Mouse (Mus musculus): ENCODE results near the gene Gfod1. TPM values are rescaled to one million over a fixed set of nuclear protein-coding genes. Genes with fewer than 3 reads are reported as not detected.

Gfod1 gene
- polyA plus RNA-seq, 1 experiment from 2014 or later: 0.15 TPM

DNA sequence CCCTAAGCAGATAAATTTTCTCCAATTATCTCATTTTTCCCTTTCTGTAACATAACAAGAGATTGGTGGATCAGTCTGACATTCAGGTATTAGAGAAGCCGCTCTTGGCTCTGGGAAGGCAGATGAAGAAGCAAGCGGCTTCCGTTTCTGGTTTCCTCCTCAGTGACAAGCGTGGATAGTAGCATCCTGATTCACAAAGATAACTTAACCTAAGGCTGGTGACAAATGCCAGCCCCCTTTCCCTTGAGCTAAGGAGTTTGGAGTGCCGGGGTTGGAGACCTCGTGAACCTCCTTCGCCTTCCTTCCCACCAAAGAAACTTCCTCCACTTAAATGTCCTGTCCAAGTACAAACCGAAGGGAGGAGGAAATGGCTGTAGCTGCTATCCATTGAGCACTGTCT lies 86.9 kb downstream of the Gfod1 start:
- H3K27ac ChIP-seq: no peak overlapping the region
- H3K9ac ChIP-seq: no peak overlapping the region
- no peak for DNase-seq
- 17% methylated on average over 8 of the region's 8 CpGs for WGBS (ENCODE audit: insufficient replicate concordance)
- no peak overlapping the region for H3K4me3 ChIP-seq (replicated peaks)
- no peaks in the 10 kb centered on the region for H3K36me3 ChIP-seq
- H3K4me2 ChIP-seq: no peak overlapping the region
- peaks cover 34% of the 10 kb centered on the region for H3K4me1 ChIP-seq (replicated peaks)
- no peaks in the 10 kb centered on the region for H3K9me3 ChIP-seq (replicated peaks)
- peaks cover 55% of the 10 kb centered on the region for H3K27me3 ChIP-seq
- no peak for ATAC-seq (ENCODE audit: low read depth)

DNA sequence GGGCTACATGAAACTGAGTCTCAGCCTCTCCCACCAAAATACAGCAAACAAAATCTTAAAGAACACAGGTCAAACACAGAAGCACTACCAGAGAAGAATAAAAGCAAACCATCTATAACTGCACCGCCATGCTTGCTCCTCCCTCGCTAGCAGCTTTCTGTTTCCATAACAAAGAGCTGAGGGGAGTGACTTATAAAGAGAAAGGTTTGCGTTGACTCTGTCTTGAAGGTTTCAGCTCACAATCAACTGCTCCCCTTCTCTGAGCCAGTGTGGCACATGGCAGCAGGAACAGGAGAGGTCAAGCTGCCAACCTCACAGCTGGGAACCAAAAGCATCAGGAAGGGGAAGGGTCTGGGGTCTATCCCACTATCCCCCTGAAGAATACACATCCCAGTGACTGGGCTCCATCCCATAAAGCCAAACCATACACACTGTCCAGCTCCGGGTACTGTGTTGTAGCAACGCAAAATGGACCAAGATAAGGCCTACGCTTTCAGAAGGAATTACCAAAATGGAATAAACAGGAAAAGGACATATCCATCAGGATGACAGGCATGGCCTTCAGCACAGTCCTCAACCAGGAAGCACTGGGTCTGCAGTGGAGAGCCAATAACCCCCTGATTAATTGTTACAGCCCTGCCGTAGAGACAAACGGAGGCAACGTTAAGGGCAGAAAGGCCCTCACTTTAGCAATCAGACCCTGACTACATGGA lies 87.8 kb downstream of the Gfod1 start:
- 43% methylated on average over 9 of the region's 9 CpGs for WGBS (ENCODE audit: insufficient replicate concordance)
- H3K9ac ChIP-seq: no peak overlapping the region
- no peaks in the 10 kb centered on the region for H3K36me3 ChIP-seq
- H3K9me3 ChIP-seq (replicated peaks): no peaks in the 10 kb centered on the region
- no peak overlapping the region for H3K4me3 ChIP-seq (replicated peaks)
- ATAC-seq (ENCODE audit: low read depth): no peak
- no peak for DNase-seq
- no peak overlapping the region for H3K4me2 ChIP-seq
- H3K4me1 ChIP-seq (replicated peaks): peaks cover 39% of the 10 kb centered on the region
- peaks cover 55% of the 10 kb centered on the region for H3K27me3 ChIP-seq
- H3K27ac ChIP-seq: peak overlapping the region; percentile 20

DNA sequence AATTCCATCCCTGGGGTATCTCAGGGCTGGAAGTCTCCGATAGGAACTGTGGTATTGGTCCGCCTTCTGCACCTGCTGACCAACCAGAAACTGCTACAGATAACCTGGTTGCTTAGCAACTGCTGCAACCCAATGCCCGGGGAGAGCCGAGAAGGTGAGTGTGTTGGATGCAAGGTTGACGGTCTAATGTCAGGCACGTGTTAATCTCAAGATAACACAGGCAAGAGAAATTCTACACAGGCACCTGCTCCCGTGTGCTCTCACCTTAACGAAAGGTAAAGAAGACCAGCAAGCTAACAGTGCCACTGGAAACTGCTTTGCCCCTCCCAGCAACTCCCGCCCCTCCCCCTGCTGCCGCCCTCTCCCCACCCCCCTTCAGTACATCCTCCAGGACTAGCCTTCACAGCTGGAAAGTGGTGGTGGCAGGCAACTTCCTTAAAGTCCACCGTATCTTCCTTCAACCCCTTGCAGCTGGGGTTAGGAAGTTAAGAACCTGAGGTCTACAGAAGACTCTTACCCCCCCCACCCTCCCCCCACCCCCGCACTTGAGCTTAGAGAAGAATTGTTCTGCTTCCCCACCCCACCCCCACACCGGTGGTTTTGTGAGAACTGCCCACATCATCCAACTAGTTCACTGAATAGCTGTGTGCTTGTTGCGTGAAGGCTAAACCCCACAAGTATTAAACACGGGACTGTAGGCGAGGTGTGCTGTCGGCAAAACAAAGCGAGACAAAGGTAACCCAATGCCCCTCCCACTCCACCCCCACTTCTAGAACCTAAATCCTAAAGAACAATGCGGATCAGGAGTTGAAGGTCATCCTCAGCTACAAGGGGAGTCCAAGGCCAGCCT lies 88.6 kb downstream of the Gfod1 start:
- Histone ChIP-seq H3K4me2 (peak overlapping the region; percentile 0; the same call in 1 of the 2 replicates), H3K9ac (no peak overlapping the region), H3K9me3 (replicated peaks) (no peaks in the 10 kb centered on the region), H3K27ac (peak overlapping the region; percentile 20), H3K4me1 (replicated peaks) (peaks cover 39% of the 10 kb centered on the region), H3K36me3 (no peaks in the 10 kb centered on the region), H3K4me3 (replicated peaks) (no peak overlapping the region), H3K27me3 (peaks cover 59% of the 10 kb centered on the region)
- 6% methylated on average over 19 of the region's 19 CpGs for WGBS (ENCODE audit: insufficient replicate concordance)
- DNase-seq (no peak), ATAC-seq (ENCODE audit: low read depth) (peak; percentile 32)

DNA sequence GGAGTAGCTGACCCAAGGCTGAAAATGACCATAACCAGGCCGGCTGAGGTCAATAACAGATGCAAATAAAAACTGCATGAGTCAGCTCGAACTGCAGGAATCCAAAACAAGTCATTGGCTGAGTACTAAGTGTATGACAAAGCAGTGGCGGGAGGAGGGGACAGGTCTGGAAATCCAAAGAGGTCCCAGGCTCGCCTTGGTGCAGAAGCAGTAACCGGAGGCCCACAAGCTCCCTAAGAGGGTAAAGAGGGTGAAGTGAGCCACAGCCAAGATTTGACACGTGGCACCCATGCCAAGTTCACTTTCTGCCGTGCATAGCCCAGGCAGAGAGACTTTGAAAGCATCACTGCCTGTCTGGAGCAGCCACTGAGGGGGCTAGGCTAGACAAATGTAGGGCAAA lies 91.6 kb downstream of the Gfod1 start:
- peaks cover 51% of the 10 kb centered on the region for H3K27me3 ChIP-seq
- no peak overlapping the region for H3K4me3 ChIP-seq (replicated peaks)
- no peaks in the 10 kb centered on the region for H3K36me3 ChIP-seq
- H3K9ac ChIP-seq: no peak overlapping the region
- no peaks in the 10 kb centered on the region for H3K9me3 ChIP-seq (replicated peaks)
- DNase-seq: no peak
- ATAC-seq (ENCODE audit: low read depth): no peak
- H3K4me2 ChIP-seq: no peak overlapping the region
- H3K27ac ChIP-seq: peak overlapping the region; percentile 13; the same call in 1 of the 2 replicates
- peaks cover 39% of the 10 kb centered on the region for H3K4me1 ChIP-seq (replicated peaks)
- 40% methylated on average over 7 of the region's 7 CpGs for WGBS (ENCODE audit: insufficient replicate concordance)

DNA sequence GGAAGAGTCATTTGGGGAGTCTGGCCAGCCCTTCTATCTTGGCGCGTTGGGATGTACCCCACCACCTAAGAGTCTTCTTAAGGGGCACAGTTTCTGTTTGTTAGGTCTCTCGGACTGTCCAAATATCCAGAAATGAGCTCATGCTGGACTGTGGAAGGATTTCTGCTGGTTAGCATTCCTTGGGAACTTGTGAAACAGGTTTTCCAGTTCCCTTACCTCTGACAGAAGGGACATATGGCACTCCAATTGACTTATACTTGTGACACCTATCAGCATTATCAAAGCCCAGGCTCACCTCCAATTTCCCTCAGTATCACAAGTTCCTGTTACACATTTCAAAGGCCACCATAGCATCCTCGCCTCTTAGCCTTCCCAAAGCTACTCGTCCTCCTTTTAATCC lies 93.0 kb downstream of the Gfod1 start:
- Histone ChIP-seq H3K27me3 (peaks cover 37% of the 10 kb centered on the region), H3K9ac (no peak overlapping the region), H3K9me3 (replicated peaks) (no peaks in the 10 kb centered on the region), H3K4me2 (no peak overlapping the region), H3K27ac (no peak overlapping the region), H3K4me1 (replicated peaks) (peaks cover 36% of the 10 kb centered on the region), H3K4me3 (replicated peaks) (no peak overlapping the region), H3K36me3 (no peaks in the 10 kb centered on the region)
- WGBS (ENCODE audit: insufficient replicate concordance): 60% methylated on average over 5 of the region's 5 CpGs
- no peak for DNase-seq
- ATAC-seq (ENCODE audit: low read depth): no peak

DNA sequence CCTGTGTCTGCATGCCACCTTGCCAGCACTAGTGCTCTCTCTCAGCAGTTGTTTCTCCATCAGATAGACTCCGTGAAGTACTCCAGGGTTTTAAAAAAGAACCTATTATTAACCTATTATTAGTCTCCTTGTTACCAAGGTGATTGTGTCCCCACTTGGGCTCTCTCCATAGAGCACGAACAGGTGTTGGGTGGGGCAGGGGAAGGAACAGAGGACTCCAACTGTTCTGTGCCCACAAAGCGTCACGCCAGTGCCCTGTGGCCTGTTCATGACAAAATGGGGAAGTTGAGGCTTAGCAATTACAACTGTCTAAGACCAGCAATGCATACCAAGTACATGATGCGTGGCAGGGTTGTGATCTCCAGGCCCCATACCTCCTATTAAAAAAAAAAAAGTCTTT lies 94.4 kb downstream of the Gfod1 start:
- no peak overlapping the region for H3K9ac ChIP-seq
- 35% methylated on average over 5 of the region's 5 CpGs for WGBS (ENCODE audit: insufficient replicate concordance)
- DNase-seq: no peak
- H3K36me3 ChIP-seq: no peaks in the 10 kb centered on the region
- H3K27ac ChIP-seq: peak overlapping the region; percentile 11; the same call in 1 of the 2 replicates
- ATAC-seq (ENCODE audit: low read depth): 0 out of 2 replicates have a peak, but pooled peaks have one; percentile 28
- H3K4me1 ChIP-seq (replicated peaks): peaks cover 27% of the 10 kb centered on the region
- no peaks in the 10 kb centered on the region for H3K9me3 ChIP-seq (replicated peaks)
- peaks cover 26% of the 10 kb centered on the region for H3K27me3 ChIP-seq
- H3K4me2 ChIP-seq: no peak overlapping the region
- H3K4me3 ChIP-seq (replicated peaks): no peak overlapping the region

DNA sequence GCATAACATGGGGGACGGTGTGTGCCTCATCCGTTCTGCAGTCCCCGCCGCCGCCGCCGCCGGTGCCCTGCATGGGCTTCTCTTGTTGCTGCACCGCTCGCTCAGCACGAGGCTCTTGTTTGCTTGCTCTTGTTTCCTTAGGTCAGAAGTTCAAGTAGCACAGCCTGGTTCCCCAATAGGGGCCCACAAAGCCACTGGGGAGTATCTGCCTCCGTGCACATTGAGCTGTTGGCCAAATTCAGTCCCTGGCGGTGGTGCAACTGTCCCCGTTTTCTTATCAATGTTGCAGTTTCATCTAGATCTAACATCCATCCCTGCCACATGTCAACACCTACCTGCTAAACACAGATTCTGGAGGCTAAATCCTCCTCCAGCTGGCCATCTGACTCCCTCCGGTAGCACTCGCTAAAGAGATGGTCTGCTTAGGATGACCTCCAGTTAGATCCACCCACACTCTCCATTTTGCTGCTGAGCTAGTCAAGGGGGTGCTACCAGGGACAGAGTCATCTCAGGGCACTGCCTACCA lies 95.0 kb downstream of the Gfod1 start:
- H3K9ac ChIP-seq: no peak overlapping the region
- no peak overlapping the region for H3K4me3 ChIP-seq (replicated peaks)
- no peak for DNase-seq
- peak overlapping the region; percentile 18; the same call in 1 of the 2 replicates for H3K4me2 ChIP-seq
- peak; percentile 37; the same call in 1 of the 2 replicates for ATAC-seq (ENCODE audit: low read depth)
- WGBS (ENCODE audit: insufficient replicate concordance): 32% methylated on average over 16 of the region's 16 CpGs
- H3K27me3 ChIP-seq: peaks cover 20% of the 10 kb centered on the region
- peaks cover 28% of the 10 kb centered on the region for H3K4me1 ChIP-seq (replicated peaks)
- H3K36me3 ChIP-seq: no peaks in the 10 kb centered on the region
- H3K27ac ChIP-seq: peak overlapping the region; percentile 11; the same call in 1 of the 2 replicates
- no peaks in the 10 kb centered on the region for H3K9me3 ChIP-seq (replicated peaks)

DNA sequence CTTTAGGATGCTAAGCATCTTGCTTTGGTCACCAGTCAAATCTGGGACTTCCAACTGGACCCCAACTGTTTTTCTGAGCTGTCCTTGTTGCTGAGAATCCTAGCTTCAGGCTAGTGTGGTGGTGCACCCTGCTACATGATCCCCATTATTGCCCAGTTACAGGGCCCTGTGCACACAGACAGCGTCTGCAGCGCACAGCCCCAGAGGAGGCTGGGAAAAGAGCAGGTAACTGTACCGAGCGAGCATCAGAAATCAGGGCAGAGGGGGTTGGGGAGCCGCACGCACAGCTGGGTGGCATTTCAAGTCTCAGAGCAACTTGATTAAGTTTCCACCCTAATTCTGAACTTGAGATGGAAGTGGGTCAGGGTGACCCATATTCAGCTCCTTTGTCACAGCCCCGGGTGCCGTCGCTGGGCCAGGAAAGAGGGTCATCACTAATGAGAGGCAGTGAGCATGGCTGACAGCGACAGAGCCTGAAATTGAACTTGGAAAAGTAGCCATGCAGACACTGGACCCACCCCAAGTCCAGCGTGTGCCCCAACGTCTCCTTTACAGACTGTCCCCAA lies 97.8 kb downstream of the Gfod1 start:
- ATAC-seq (ENCODE audit: low read depth) (no peak), DNase-seq (no peak)
- H3K27me3 ChIP-seq: peaks cover 14% of the 10 kb centered on the region; the same call in 1 of the 2 replicates
- H3K4me1 ChIP-seq (replicated peaks): peaks cover 19% of the 10 kb centered on the region
- H3K27ac ChIP-seq: no peak overlapping the region
- H3K4me3 ChIP-seq (replicated peaks): no peak overlapping the region
- no peaks in the 10 kb centered on the region for H3K36me3 ChIP-seq
- no peak overlapping the region for H3K4me2 ChIP-seq
- H3K9ac ChIP-seq: no peak overlapping the region
- 80% methylated on average over 12 of the region's 12 CpGs for WGBS (ENCODE audit: insufficient replicate concordance)
- H3K9me3 ChIP-seq (replicated peaks): no peaks in the 10 kb centered on the region

DNA sequence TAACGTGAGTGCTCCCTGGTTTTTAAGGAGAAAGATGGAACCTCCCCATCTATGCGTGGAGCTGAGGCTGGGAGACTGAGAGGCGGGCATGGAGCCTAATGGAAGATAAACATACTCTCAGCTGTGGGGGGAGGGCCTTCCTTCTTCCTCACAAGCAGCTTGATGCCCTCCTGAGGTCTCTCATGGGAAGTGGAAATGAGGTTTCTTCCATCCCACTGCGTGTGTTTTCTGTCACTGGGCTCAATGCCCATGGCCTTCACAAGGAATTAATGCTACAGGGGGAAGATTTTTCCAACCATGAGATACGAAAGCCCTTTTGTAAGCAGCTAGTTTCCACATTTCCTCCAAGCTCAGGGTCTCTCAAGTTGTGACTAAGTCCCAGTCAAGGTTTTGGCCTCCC lies 100.3 kb downstream of the Gfod1 start:
- ATAC-seq (ENCODE audit: low read depth): no peak
- WGBS (ENCODE audit: insufficient replicate concordance): 34% methylated on average over 5 of the region's 5 CpGs
- peaks cover 14% of the 10 kb centered on the region for H3K4me1 ChIP-seq (replicated peaks)
- H3K27ac ChIP-seq: no peak overlapping the region
- H3K36me3 ChIP-seq: no peaks in the 10 kb centered on the region
- 0 out of 2 replicates have a peak, but pooled peaks cover 2% of the 10 kb centered on the region for H3K27me3 ChIP-seq
- H3K4me2 ChIP-seq: no peak overlapping the region
- no peak for DNase-seq
- H3K9ac ChIP-seq: no peak overlapping the region
- no peaks in the 10 kb centered on the region for H3K9me3 ChIP-seq (replicated peaks)
- H3K4me3 ChIP-seq (replicated peaks): no peak overlapping the region

DNA sequence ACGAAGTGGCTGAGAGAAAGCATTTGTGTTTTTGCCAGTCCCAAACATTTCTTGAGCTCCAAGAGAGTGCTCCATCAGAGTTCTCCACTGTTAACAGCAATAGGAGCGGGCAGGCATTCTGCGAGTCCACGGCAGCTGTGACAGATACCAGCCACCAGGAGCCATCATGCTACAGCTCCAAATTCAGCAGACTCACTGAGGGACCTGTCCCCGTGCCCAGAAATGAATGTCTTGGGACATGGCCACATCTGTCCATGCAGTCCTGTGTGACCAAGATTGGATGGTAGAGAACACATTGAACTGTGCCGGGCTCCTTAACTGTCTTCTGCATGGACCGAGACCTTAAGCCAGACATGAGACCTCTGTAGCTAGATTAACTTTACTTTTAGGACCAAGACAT lies 100.7 kb downstream of the Gfod1 start:
- 73% methylated on average over 7 of the region's 7 CpGs for WGBS (ENCODE audit: insufficient replicate concordance)
- H3K36me3 ChIP-seq: no peaks in the 10 kb centered on the region
- no peak for DNase-seq
- no peak overlapping the region for H3K4me3 ChIP-seq (replicated peaks)
- no peaks in the 10 kb centered on the region for H3K9me3 ChIP-seq (replicated peaks)
- 0 out of 2 replicates have a peak, but pooled peaks cover 2% of the 10 kb centered on the region for H3K27me3 ChIP-seq
- no peak overlapping the region for H3K4me2 ChIP-seq
- H3K9ac ChIP-seq: no peak overlapping the region
- peaks cover 12% of the 10 kb centered on the region; the same call in 1 of the 2 replicates for H3K4me1 ChIP-seq (replicated peaks)
- no peak overlapping the region for H3K27ac ChIP-seq
- no peak for ATAC-seq (ENCODE audit: low read depth)

DNA sequence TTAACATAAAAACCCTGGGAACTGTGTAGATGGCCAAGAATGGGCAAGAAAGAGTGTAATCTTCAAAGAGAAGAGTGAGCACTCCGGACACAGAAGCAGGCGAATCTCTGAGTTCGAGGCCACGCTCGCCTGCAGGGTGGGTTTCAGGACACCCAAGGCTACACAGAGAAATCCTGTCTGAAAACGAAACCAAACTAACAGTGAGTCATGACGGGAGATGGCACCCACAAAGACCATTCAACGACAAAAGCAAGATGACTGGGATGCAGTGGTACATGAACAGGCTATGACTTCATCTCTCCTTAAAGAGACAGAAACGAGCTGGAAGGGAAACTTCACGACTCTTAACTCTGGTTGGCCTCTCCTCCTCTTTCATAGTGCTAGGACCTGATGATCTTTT lies 101.6 kb downstream of the Gfod1 start:
- H3K27me3 ChIP-seq: 0 out of 2 replicates have a peak, but pooled peaks cover 5% of the 10 kb centered on the region
- ATAC-seq (ENCODE audit: low read depth): no peak
- H3K27ac ChIP-seq: no peak overlapping the region
- H3K4me2 ChIP-seq: no peak overlapping the region
- peaks cover 12% of the 10 kb centered on the region; the same call in 1 of the 2 replicates for H3K4me1 ChIP-seq (replicated peaks)
- no peak overlapping the region for H3K4me3 ChIP-seq (replicated peaks)
- no peaks in the 10 kb centered on the region for H3K36me3 ChIP-seq
- H3K9ac ChIP-seq: no peak overlapping the region
- no peaks in the 10 kb centered on the region for H3K9me3 ChIP-seq (replicated peaks)
- DNase-seq: no peak
- 64% methylated on average over 10 of the region's 10 CpGs for WGBS (ENCODE audit: insufficient replicate concordance)

All from liver, embryonic 13.5 days (tissue).